In genomic region chr8:90828987-90829740, GRCm38 (mm10) we compare ENCODE assay signal across 8 mouse cellular contexts. TPM values are rescaled to one million over a fixed set of nuclear protein-coding genes. Genes with fewer than 3 reads are reported as not detected.
DNase-seq lines count a peak whose midpoint lies in the region; ATAC-seq and TF ChIP-seq lines count a peak whose summit lies in the region.

No protein-coding gene starts in this region.

- peak; percentile 77 for ATAC-seq in kidney, embryonic 15.5 days (replicated peaks; ENCODE audit: low FRiP score)
- ATAC-seq in heart, embryonic 16.5 days (replicated peaks; ENCODE audit: extremely low read depth, insufficient read depth, low FRiP score): peak; percentile 70
- ATAC-seq in liver, embryonic 13.5 days (ENCODE audit: low read depth): peak; percentile 59

- no peak for TF ChIP-seq CTCF in E14TG2a.4 (conservative IDR thresholded peaks at IDR 0.05; ENCODE audit: low read length)
- TF ChIP-seq CTCF in small intestine, adult 2 months (IDR thresholded peaks at IDR 0.05; ENCODE audit: extremely low read depth, insufficient read length, insufficient replicate concordance, low read depth, low read length): no peak

- no peaks in the 10 kb centered on the region for H3K36me3 ChIP-seq in kidney, embryonic 15.5 days
- no peaks in the 10 kb centered on the region for H3K36me3 ChIP-seq in E14TG2a.4 (ENCODE audit: insufficient read depth, low read length)
- no peaks in the 10 kb centered on the region for H3K36me3 ChIP-seq in heart, embryonic 16.5 days (ENCODE audit: control insufficient read depth, insufficient read depth)
- H3K36me3 ChIP-seq in liver, embryonic 13.5 days: no peaks in the 10 kb centered on the region
- no peaks in the 10 kb centered on the region for H3K36me3 ChIP-seq in small intestine, adult 2 months (ENCODE audit: control insufficient read depth, insufficient read depth, low read length)

- H3K4me3 ChIP-seq in kidney, embryonic 15.5 days (replicated peaks): peak overlapping the region; percentile 55
- H3K4me3 ChIP-seq in E14TG2a.4 (replicated peaks; ENCODE audit: low read length): peak overlapping the region; percentile 88
- H3K4me3 ChIP-seq in heart, embryonic 16.5 days (ENCODE audit: low read length): peak overlapping the region; percentile 58
- H3K4me3 ChIP-seq in liver, embryonic 13.5 days (replicated peaks): peak overlapping the region; percentile 53
- peak overlapping the region; percentile 71 for H3K4me3 ChIP-seq in small intestine, adult 2 months (ENCODE audit: low read depth, low read length)

- 2% methylated on average over 11 of the region's 11 CpGs for WGBS in kidney, embryonic 15.5 days
- 4% methylated on average over 11 of the region's 11 CpGs for WGBS in heart, embryonic 16.5 days
- 10% methylated on average over 11 of the region's 11 CpGs for WGBS in liver, embryonic 13.5 days (ENCODE audit: insufficient replicate concordance)
- 9% methylated on average over 11 of the region's 11 CpGs for WGBS in small intestine, adult 2 months

- peak overlapping the region; percentile 46 for H3K9ac ChIP-seq in kidney, embryonic 15.5 days
- peak overlapping the region; percentile 71 for H3K9ac ChIP-seq in heart, embryonic 16.5 days (ENCODE audit: low read length)
- peak overlapping the region; percentile 66 for H3K9ac ChIP-seq in liver, embryonic 13.5 days

- DNase-seq in kidney, postnatal 4 days: no peak
- peak; percentile 56 for DNase-seq in cerebellum, adult 9-11 months
- DNase-seq in liver, embryonic 13.5 days: no peak
- no peak for DNase-seq in adrenal gland, adult 8-10 months

- H3K4me2 ChIP-seq in kidney, embryonic 15.5 days: peak overlapping the region; percentile 82
- H3K4me2 ChIP-seq in heart, embryonic 16.5 days (ENCODE audit: low read depth, low read length): peak overlapping the region; percentile 89
- H3K4me2 ChIP-seq in liver, embryonic 13.5 days: peak overlapping the region; percentile 77

- H3K9me3 ChIP-seq in kidney, embryonic 15.5 days (replicated peaks): no peaks in the 10 kb centered on the region
- no peaks in the 10 kb centered on the region for H3K9me3 ChIP-seq in E14TG2a.4 (ENCODE audit: low read length)
- H3K9me3 ChIP-seq in heart, embryonic 16.5 days (replicated peaks; ENCODE audit: control insufficient read depth, low read length): no peaks in the 10 kb centered on the region
- H3K9me3 ChIP-seq in liver, embryonic 13.5 days (replicated peaks): no peaks in the 10 kb centered on the region

- peak overlapping the region; percentile 66 for H3K27ac ChIP-seq in kidney, embryonic 15.5 days
- peak overlapping the region; percentile 36 for H3K27ac ChIP-seq in heart, embryonic 16.5 days (ENCODE audit: low read length)
- H3K27ac ChIP-seq in liver, embryonic 13.5 days: no peak overlapping the region
- peak overlapping the region; percentile 70 for H3K27ac ChIP-seq in small intestine, adult 2 months (ENCODE audit: insufficient read depth, low read depth, low read length)

- H3K27me3 ChIP-seq in kidney, embryonic 15.5 days: no peaks in the 10 kb centered on the region
- H3K27me3 ChIP-seq in E14TG2a.4 (ENCODE audit: insufficient read depth, low read length): no peaks in the 10 kb centered on the region
- no peaks in the 10 kb centered on the region for H3K27me3 ChIP-seq in heart, embryonic 16.5 days (ENCODE audit: control insufficient read depth, insufficient read depth, low read length)
- no peaks in the 10 kb centered on the region for H3K27me3 ChIP-seq in liver, embryonic 13.5 days
- H3K27me3 ChIP-seq in small intestine, adult 2 months (ENCODE audit: control insufficient read depth, insufficient read depth, low read length): no peaks in the 10 kb centered on the region

- H3K4me1 ChIP-seq in kidney, embryonic 15.5 days: peaks cover 25% of the 10 kb centered on the region
- H3K4me1 ChIP-seq in E14TG2a.4 (replicated peaks; ENCODE audit: low read depth, low read length): peaks cover 73% of the 10 kb centered on the region
- H3K4me1 ChIP-seq in heart, embryonic 16.5 days (ENCODE audit: control insufficient read depth, insufficient read depth, low read length): no peaks in the 10 kb centered on the region
- H3K4me1 ChIP-seq in liver, embryonic 13.5 days (replicated peaks): peaks cover 27% of the 10 kb centered on the region
- H3K4me1 ChIP-seq in small intestine, adult 2 months (ENCODE audit: control insufficient read depth, insufficient read depth, insufficient read length, low read length): peaks cover 35% of the 10 kb centered on the region

- TF ChIP-seq POLR2A in small intestine, adult 2 months (IDR thresholded peaks at IDR 0.05; ENCODE audit: low read depth, low read length): no peak

RNA-seq across cellular contexts. Expression of gene Chd9, which starts 1.0 kb away (rescaled TPM):
- polyA plus RNA-seq in kidney, embryonic 15.5 days (2015; fragmentation: Nextera tagmentation; extraction: Ambion mirVana): 74.6 and 80.4 TPM in 2 replicates
- polyA plus RNA-seq in heart, embryonic 16.5 days (2015; fragmentation: Nextera tagmentation; extraction: Ambion mirVana): 56.4 and 60.6 TPM in 2 replicates
- polyA plus RNA-seq in liver, embryonic 13.5 days (2015; fragmentation: Nextera tagmentation; extraction: Ambion mirVana): 10.8 and 11.9 TPM in 2 replicates
- polyA plus RNA-seq in small intestine, adult 2 months (2012; rRNA removed): 200 and 339 TPM in 2 replicates
- total RNA-seq in adrenal gland, adult 8-10 months (2022): 100 to 1,000 TPM in 2 of 4 experiments, 10 to 100 TPM in 2; 62.9 to 122 (median 86.9) TPM

RNA-seq across cellular contexts. Expression of gene Gm19935, which starts 12.0 kb away (rescaled TPM):
- not detected in 2 replicates for polyA plus RNA-seq in kidney, embryonic 15.5 days (2015; fragmentation: Nextera tagmentation; extraction: Ambion mirVana)
- polyA plus RNA-seq in heart, embryonic 16.5 days (2015; fragmentation: Nextera tagmentation; extraction: Ambion mirVana): 0.15 and 0.24 TPM in 2 replicates
- polyA plus RNA-seq in liver, embryonic 13.5 days (2015; fragmentation: Nextera tagmentation; extraction: Ambion mirVana): not detected in 2 replicates
- not detected in 2 replicates for polyA plus RNA-seq in small intestine, adult 2 months (2012; rRNA removed)
- under 1 TPM in 1 of 4 experiments, not detected in 3; 0.30 TPM for total RNA-seq in adrenal gland, adult 8-10 months (2022)
